Mouse (Mus musculus) forebrain, embryonic 12.5 days (tissue): ENCODE data around the gene Syne1. TPM values are rescaled to one million over a fixed set of nuclear protein-coding genes. Genes with fewer than 3 reads are reported as not detected.
"Not testable (repeated sequence)": the region's sequence is repeated elsewhere in the genome, so short reads cannot be mapped to it uniquely, and the experiment has no call there.

Experiments
- ATAC-seq: fragments of 200-750 bp; cut with Nextera tagmentation; 2 replicates; pipeline ENCODE4 v1.8.0; 2017; ENCODE audit warnings: moderate TSS enrichment; ENCODE audit not compliant: low FRiP score
- H3K27ac ChIP-seq: fragments of 300-500 bp; sonication (generic); 2 replicates; pipeline ENCODE4 v1.5.1; 2016; ENCODE audit warnings: mild to moderate bottlenecking
- H3K27me3 ChIP-seq: fragments of 300-500 bp; sonication (generic); 2 replicates; pipeline ENCODE4 v1.6.1; 2016; ENCODE audit warnings: mild to moderate bottlenecking
- H3K36me3 ChIP-seq: fragments of 300-500 bp; sonication (generic); replicated peaks from 2 replicates; pipeline ENCODE4 v1.6.1; 2016; ENCODE audit warnings: mild to moderate bottlenecking
- H3K4me1 ChIP-seq: fragments of 300-500 bp; sonication (generic); 2 replicates; pipeline ENCODE4 v1.6.1; 2016
- H3K4me2 ChIP-seq: fragments of 300-500 bp; sonication (generic); 2 replicates; pipeline ENCODE4 v1.6.1; 2016; ENCODE audit warnings: mild to moderate bottlenecking, moderate library complexity
- H3K4me3 ChIP-seq: fragments of 300-500 bp; sonication (generic); replicated peaks from 2 replicates; pipeline ENCODE4 v1.5.1; 2016; ENCODE audit warnings: mild to moderate bottlenecking
- H3K9ac ChIP-seq: fragments of 300-500 bp; sonication (generic); 2 replicates; pipeline ENCODE4 v1.6.1; 2016; ENCODE audit warnings: mild to moderate bottlenecking
- H3K9me3 ChIP-seq: fragments of 300-500 bp; sonication (generic); 2 replicates; pipeline ENCODE4 v1.6.1; 2016
- whole genome bisulfite sequencing: fragments of 180-500 bp; shearing (Covaris S2); methylation state at CpG from one replicate; pipeline ENCODE4 v1.1.7; 2016; 5-methylcytosine and 5-hydroxymethylcytosine counted together
- polyA plus RNA-seq: library from polyadenylated mRNA; unstranded; fragments of >200 nt; fragmentation: Nextera tagmentation; extraction: Ambion mirVana; gene quantifications from 2 replicates; pipeline ENCODE4 v1.2.1, GENCODE M21; 2016

Syne1 gene
- polyA plus RNA-seq, 1 experiment from 2014 or later, result 3.2 TPM

GRCm38 (mm10) chr10:5514134-5514533, 37.1 kb downstream of the Syne1 start:
- H3K36me3 ChIP-seq, result no peaks in the 10 kb centered on the region
- no peak for ATAC-seq
- WGBS, result 90% methylated on average over 8 of the region's 8 CpGs
- H3K9ac ChIP-seq, result no peak overlapping the region
- H3K4me1 ChIP-seq, result no peaks in the 10 kb centered on the region
- H3K27ac ChIP-seq, result no peak overlapping the region
- H3K4me2 ChIP-seq, result no peak overlapping the region
- no peaks in the 10 kb centered on the region for H3K9me3 ChIP-seq
- H3K4me3 ChIP-seq, result no peak overlapping the region
- H3K27me3 ChIP-seq, result no peaks in the 10 kb centered on the region

DNA sequence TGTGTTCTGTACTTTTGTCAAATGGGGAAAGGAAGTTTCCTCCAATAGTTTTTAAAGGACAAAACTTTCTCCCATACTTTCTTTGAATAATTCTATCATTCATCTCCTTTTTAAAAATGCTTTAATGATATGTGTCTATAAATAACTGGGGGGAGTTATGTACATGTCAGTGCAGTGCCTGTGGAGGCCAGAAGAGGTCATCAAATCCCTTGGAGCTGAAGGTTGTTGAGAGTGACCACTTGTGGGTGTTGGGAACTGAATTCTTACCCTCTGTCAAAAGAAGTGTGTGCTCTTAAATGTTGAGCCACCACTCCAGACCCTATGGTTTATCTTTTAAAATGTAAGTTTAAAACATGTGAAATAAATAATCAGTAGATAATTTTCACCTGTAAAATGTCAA, 39.0 kb downstream of the Syne1 start:
- Histone ChIP-seq H3K36me3 (no peaks in the 10 kb centered on the region), H3K4me1 (no peaks in the 10 kb centered on the region), H3K4me2 (no peak overlapping the region), H3K27ac (no peak overlapping the region), H3K4me3 (no peak overlapping the region), H3K9ac (no peak overlapping the region), H3K27me3 (no peaks in the 10 kb centered on the region), H3K9me3 (no peaks in the 10 kb centered on the region)
- ATAC-seq, result no peak

- H3K36me3 ChIP-seq, result no peaks in the 10 kb centered on the region
- ATAC-seq, result no peak
- H3K27ac ChIP-seq, result no peak overlapping the region
Measured at GRCm38 (mm10) chr10:5511403-5511802, 39.9 kb downstream of the Syne1 start.

GRCm38 (mm10) chr10:5507478-5507877, 43.8 kb downstream of the Syne1 start:
- H3K36me3 ChIP-seq, result no peaks in the 10 kb centered on the region
- WGBS, result 60% methylated on average over 2 of the region's 2 CpGs
- ATAC-seq, result no peak
- H3K4me3 ChIP-seq, result no peak overlapping the region
- H3K27me3 ChIP-seq, result no peaks in the 10 kb centered on the region
- H3K4me1 ChIP-seq, result no peaks in the 10 kb centered on the region
- no peak overlapping the region for H3K27ac ChIP-seq
- H3K9me3 ChIP-seq, result no peaks in the 10 kb centered on the region
- H3K9ac ChIP-seq, result no peak overlapping the region
- H3K4me2 ChIP-seq, result no peak overlapping the region

More at GRCm38 (mm10) chr10:5511403-5511802, 39.9 kb downstream of the Syne1 start:
- no peaks in the 10 kb centered on the region for H3K9me3 ChIP-seq
- no peak overlapping the region for H3K4me3 ChIP-seq
- no peaks in the 10 kb centered on the region for H3K4me1 ChIP-seq
- no peak overlapping the region for H3K9ac ChIP-seq
- no peak overlapping the region for H3K4me2 ChIP-seq
- no peaks in the 10 kb centered on the region for H3K27me3 ChIP-seq
- WGBS, result 81% methylated on average over 3 of the region's 3 CpGs

GRCm38 (mm10) chr10:5504761-5505160, 46.5 kb downstream of the Syne1 start:
- H3K4me3 ChIP-seq, result no peak overlapping the region
- no peak for ATAC-seq
- WGBS, result 78% methylated on average over 3 of the region's 3 CpGs

DNA sequence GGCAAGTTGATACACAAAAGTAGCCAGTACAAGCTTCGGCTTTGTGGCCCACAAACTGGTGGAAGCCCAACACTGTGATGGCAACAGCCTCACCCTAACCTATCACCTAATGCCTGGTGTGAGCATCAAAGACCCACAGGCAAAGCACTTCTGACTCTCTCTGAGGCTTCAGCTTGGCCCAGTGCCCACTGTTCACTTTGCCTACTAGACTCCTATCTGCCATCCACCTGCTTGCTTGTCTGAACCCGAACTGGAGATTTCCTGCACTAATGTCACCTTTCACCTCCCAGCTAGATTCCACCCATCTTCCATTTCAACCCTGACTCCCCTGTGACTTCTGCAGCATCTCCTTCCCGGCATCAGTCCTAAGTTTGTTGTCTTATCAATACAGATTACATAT, 47.4 kb downstream of the Syne1 start:
- no peaks in the 10 kb centered on the region for H3K9me3 ChIP-seq
- H3K27ac ChIP-seq, result no peak overlapping the region
- H3K27me3 ChIP-seq, result no peaks in the 10 kb centered on the region
- H3K36me3 ChIP-seq, result no peaks in the 10 kb centered on the region
- no peak overlapping the region for H3K9ac ChIP-seq
- WGBS, result 85% methylated on average over 3 of the region's 3 CpGs
- H3K4me3 ChIP-seq, result no peak overlapping the region
- no peak overlapping the region for H3K4me2 ChIP-seq
- ATAC-seq, result no peak
- no peaks in the 10 kb centered on the region for H3K4me1 ChIP-seq

More at GRCm38 (mm10) chr10:5504761-5505160, 46.5 kb downstream of the Syne1 start:
- Histone ChIP-seq H3K27me3 (no peaks in the 10 kb centered on the region), H3K27ac (no peak overlapping the region), H3K4me2 (no peak overlapping the region), H3K4me1 (no peaks in the 10 kb centered on the region), H3K9me3 (no peaks in the 10 kb centered on the region), H3K36me3 (no peaks in the 10 kb centered on the region), H3K9ac (no peak overlapping the region)

DNA sequence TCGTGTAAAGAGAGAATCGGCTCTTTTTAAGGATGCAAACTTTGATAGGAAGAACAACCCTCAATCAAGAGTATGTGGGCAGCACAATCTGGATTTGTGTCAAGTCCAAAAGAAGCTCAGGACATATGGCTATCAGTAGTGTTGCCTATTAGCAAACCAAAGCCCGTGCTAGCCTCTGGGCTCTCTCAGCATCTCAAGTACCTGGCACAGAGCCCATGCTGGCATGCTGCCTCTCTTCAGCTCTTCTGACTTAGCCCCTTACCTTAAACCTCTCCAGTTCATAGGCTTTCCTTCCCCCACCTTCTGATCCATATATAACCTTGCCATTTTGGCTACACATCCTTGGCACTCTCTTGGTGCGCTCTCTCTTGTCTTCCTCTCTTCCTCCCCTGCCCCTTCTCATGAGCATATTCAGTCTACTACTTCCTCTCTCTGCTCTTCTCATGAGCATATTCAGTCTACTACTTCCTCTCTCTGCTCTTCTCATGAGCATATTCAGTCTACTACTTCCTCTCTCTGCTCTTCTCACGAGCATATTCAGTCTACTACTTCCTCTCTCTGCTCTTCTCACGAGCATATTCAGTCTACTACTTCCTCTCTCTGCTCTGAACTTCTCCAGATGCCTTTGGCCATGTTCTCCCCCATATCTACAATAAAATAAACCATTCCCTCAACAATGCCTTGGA, 51.5 kb downstream of the Syne1 start:
- not testable (repeated sequence) for H3K4me2 ChIP-seq, H3K36me3 ChIP-seq, H3K9me3 ChIP-seq, H3K4me3 ChIP-seq, H3K9ac ChIP-seq, H3K4me1 ChIP-seq, H3K27me3 ChIP-seq, H3K27ac ChIP-seq, ATAC-seq
- 81% methylated on average over 6 of the region's 6 CpGs for WGBS

DNA sequence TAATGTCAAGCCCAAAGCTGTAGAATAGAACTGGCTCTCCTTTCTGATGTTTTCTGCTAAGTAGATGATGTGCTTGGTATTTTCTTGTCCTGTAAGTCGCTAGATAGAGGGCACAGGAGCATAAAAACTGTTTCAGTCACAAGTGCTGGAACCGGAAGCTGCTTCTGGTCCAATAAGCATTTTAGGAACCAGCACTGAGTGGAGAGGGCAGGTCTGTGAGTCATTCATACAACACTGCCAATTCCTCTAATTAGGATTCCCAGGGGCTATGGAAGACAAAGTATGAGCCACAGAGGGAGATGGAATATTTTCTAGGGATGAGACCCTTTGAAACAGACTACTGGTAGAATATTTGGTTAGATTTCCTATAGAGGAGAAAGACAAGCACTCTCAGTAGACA, 53.4 kb downstream of the Syne1 start:
- Histone ChIP-seq H3K4me2 (no peak overlapping the region), H3K27me3 (no peaks in the 10 kb centered on the region), H3K9me3 (no peaks in the 10 kb centered on the region), H3K36me3 (no peaks in the 10 kb centered on the region), H3K9ac (no peak overlapping the region), H3K27ac (no peak overlapping the region), H3K4me3 (no peak overlapping the region), H3K4me1 (no peaks in the 10 kb centered on the region)
- ATAC-seq, result no peak
- WGBS, result 87% methylated on average over 2 of the region's 2 CpGs

GRCm38 (mm10) chr10:5491050-5491449, 60.2 kb downstream of the Syne1 start:
- Histone ChIP-seq H3K27me3 (no peaks in the 10 kb centered on the region), H3K4me2 (no peak overlapping the region), H3K4me3 (no peak overlapping the region), H3K4me1 (no peaks in the 10 kb centered on the region), H3K36me3 (no peaks in the 10 kb centered on the region), H3K9ac (no peak overlapping the region), H3K9me3 (no peaks in the 10 kb centered on the region), H3K27ac (no peak overlapping the region)
- WGBS, result 84% methylated on average over 9 of the region's 9 CpGs
- no peak for ATAC-seq

DNA sequence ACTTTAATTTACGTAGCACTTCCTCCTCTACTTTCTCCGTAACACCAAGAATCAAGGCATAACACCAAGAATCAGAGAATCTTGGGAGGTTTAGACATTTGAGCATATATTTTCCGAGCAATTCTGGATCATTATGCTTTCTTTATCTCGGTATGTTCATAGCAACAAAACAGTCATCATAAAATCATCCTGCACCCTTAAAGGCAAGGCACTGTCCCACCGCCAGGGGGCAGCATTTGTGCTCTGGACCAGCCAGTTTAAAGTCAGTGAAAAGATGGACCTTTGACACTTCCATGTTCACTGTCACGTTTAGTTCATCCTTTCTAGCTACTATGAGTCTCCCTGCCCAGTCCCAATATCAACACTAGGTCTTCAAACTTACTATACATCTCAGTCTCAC, 61.3 kb downstream of the Syne1 start:
- no peak for ATAC-seq
- no peaks in the 10 kb centered on the region for H3K4me1 ChIP-seq
- H3K27ac ChIP-seq, result no peak overlapping the region
- H3K9me3 ChIP-seq, result no peaks in the 10 kb centered on the region
- H3K27me3 ChIP-seq, result no peaks in the 10 kb centered on the region
- H3K4me2 ChIP-seq, result no peak overlapping the region
- H3K9ac ChIP-seq, result no peak overlapping the region
- H3K4me3 ChIP-seq, result no peak overlapping the region
- no peaks in the 10 kb centered on the region for H3K36me3 ChIP-seq
- WGBS, result 66% methylated on average over 6 of the region's 6 CpGs

- Histone ChIP-seq H3K27ac (no peak overlapping the region), H3K9ac (no peak overlapping the region), H3K4me2 (no peak overlapping the region), H3K4me1 (no peaks in the 10 kb centered on the region), H3K27me3 (no peaks in the 10 kb centered on the region), H3K4me3 (no peak overlapping the region), H3K36me3 (no peaks in the 10 kb centered on the region), H3K9me3 (no peaks in the 10 kb centered on the region)
- 65% methylated on average over 5 of the region's 5 CpGs for WGBS
- no peak for ATAC-seq
Measured at GRCm38 (mm10) chr10:5488097-5488496, 63.2 kb downstream of the Syne1 start.

- no peak overlapping the region for H3K4me3 ChIP-seq
- H3K4me2 ChIP-seq, result no peak overlapping the region
- H3K9ac ChIP-seq, result no peak overlapping the region
- H3K4me1 ChIP-seq, result no peaks in the 10 kb centered on the region
- no peaks in the 10 kb centered on the region for H3K36me3 ChIP-seq
- no peaks in the 10 kb centered on the region for H3K9me3 ChIP-seq
- ATAC-seq, result no peak
- no peaks in the 10 kb centered on the region for H3K27me3 ChIP-seq
- H3K27ac ChIP-seq, result no peak overlapping the region
- WGBS, result 82% methylated on average over 9 of the region's 9 CpGs
Measured at GRCm38 (mm10) chr10:5480552-5481550, 70.4 kb downstream of the Syne1 start.
